Mouse (Mus musculus) lung, embryonic 14.5 days (tissue): ENCODE measurements around the gene Cacna1i. TPM values are rescaled to one million over a fixed set of nuclear protein-coding genes. Genes with fewer than 3 reads are reported as not detected.
A peak's percentile ranks its signal among the peaks of the same experiment; 100 is the strongest.

Experiments used
- ATAC-seq: fragments of 200-750 bp; cut with Nextera tagmentation; 2 replicates; pipeline ENCODE4 v1.8.0; 2017; ENCODE audit warnings: mild to moderate bottlenecking, moderate TSS enrichment, moderate library complexity; ENCODE audit not compliant: insufficient read depth
- DNase-seq: peaks from one replicate; pipeline ENCODE4 v3.0.0-alpha.2; 2015
- H3K27ac ChIP-seq: fragments of 300-500 bp; sonication (generic); 2 replicates; pipeline ENCODE4 v1.5.1; 2014; ENCODE audit warnings: low read depth, mild to moderate bottlenecking, moderate library complexity
- H3K27me3 ChIP-seq: fragments of 300-500 bp; sonication (generic); 2 replicates; pipeline ENCODE4 v1.6.1; 2014; ENCODE audit warnings: low read length, control low read depth; ENCODE audit not compliant: insufficient read depth
- H3K36me3 ChIP-seq: fragments of 300-500 bp; sonication (generic); 2 replicates; pipeline ENCODE4 v1.6.1; 2014; ENCODE audit warnings: control low read depth; ENCODE audit not compliant: insufficient read depth
- H3K4me1 ChIP-seq: fragments of 300-500 bp; sonication (generic); 2 replicates; pipeline ENCODE4 v1.6.1; 2014; ENCODE audit warnings: antibody characterized with exemption, control low read depth; ENCODE audit not compliant: insufficient read depth
- H3K4me2 ChIP-seq: fragments of 300-500 bp; sonication (generic); 2 replicates; pipeline ENCODE4 v1.6.1; 2014; ENCODE audit warnings: mild to moderate bottlenecking
- H3K4me3 ChIP-seq: fragments of 300-500 bp; sonication (generic); 2 replicates; pipeline ENCODE4 v1.5.1; 2014; ENCODE audit warnings: low read depth, low read length
- H3K9ac ChIP-seq: fragments of 300-500 bp; sonication (generic); 2 replicates; pipeline ENCODE4 v1.6.1; 2014
- H3K9me3 ChIP-seq: fragments of 300-500 bp; sonication (generic); 2 replicates; pipeline ENCODE4 v1.6.1; 2016; ENCODE audit warnings: low read depth, low read length, control low read depth
- CTCF ChIP-seq: IDR thresholded peaks from 2 replicates; pipeline ENCODE4 v1.5.1; 2016; ENCODE audit warnings: antibody characterized with exemption, low read depth
- whole genome bisulfite sequencing: fragments of 180-500 bp; shearing (Covaris S2); extraction: QIAGEN DNeasy Blood & Tissue Kit; methylation state at CpG from one replicate; pipeline ENCODE4 v1.1.7; 2014; 5-methylcytosine and 5-hydroxymethylcytosine counted together
- polyA plus RNA-seq: library from polyadenylated mRNA; unstranded; fragments of >200 nt; fragmentation: Nextera tagmentation; extraction: Ambion mirVana; gene quantifications from 2 replicates; pipeline ENCODE4 v1.2.1, GENCODE M21; 2014

Cacna1i gene
- polyA plus RNA-seq, 1 experiment from 2014 or later = not detected

DNA sequence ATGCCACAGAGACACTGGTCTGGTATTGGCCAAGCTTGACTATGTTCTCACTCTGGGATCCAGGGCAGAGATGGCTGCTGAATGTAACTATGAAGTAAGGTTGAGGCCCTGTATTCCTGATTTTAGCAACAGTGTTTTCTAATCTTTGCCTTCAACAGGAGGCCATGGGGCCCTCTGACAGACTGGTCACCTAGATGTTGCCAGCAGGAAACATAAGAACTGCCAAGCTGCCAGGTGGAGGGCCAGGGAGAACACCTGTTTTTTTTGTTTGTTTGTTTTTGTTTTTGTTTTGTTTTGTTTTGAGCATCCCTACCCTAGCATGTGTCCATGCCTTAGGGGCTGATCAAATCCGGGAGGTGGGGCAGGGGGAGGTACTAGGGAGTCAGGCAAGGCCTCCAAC lies 112.4 kb downstream of the Cacna1i start:
- TF ChIP-seq CTCF = no peak
- ATAC-seq = no peak
- Histone ChIP-seq H3K27ac (no peak overlapping the region), H3K27me3 (no peaks in the 10 kb centered on the region), H3K4me2 (no peak overlapping the region), H3K36me3 (no peaks in the 10 kb centered on the region), H3K9ac (no peak overlapping the region), H3K4me3 (no peak overlapping the region), H3K4me1 (no peaks in the 10 kb centered on the region), H3K9me3 (no peaks in the 10 kb centered on the region)
- DNase-seq = no peak
- WGBS = 81% methylated on average over 1 of the region's 1 CpGs

DNA sequence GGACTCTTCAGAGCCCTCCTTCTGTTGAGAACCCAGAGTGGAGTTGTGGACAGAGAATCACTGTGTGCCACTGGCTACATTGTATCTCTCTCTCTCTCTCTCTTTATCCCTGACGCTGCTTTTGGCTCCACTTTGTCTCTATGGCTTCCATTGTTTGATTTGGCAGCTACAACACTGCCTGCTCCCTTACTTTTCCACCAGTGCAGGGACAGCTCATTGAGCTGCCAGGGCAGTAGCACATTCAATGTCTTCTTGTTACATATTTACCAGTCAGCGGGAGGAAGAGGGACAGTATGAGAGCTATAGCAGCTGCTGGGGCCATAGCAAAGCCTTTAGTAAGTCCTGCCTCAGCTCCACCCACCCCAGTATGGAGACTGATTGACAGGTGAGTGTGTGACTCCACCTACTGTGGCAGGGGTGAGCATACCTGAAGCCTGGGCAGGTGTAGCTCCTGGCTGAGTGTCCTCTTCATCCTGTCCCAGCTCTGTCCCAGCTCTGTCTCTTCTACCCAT lies 114.4 kb downstream of the Cacna1i start:
- no peak for TF ChIP-seq CTCF
- Histone ChIP-seq H3K9ac (no peak overlapping the region), H3K4me3 (no peak overlapping the region), H3K4me2 (no peak overlapping the region), H3K27ac (no peak overlapping the region), H3K27me3 (no peaks in the 10 kb centered on the region), H3K4me1 (no peaks in the 10 kb centered on the region), H3K36me3 (no peaks in the 10 kb centered on the region), H3K9me3 (no peaks in the 10 kb centered on the region)
- 30% methylated on average over 2 of the region's 2 CpGs for WGBS
- ATAC-seq = no peak
- DNase-seq = no peak

DNA sequence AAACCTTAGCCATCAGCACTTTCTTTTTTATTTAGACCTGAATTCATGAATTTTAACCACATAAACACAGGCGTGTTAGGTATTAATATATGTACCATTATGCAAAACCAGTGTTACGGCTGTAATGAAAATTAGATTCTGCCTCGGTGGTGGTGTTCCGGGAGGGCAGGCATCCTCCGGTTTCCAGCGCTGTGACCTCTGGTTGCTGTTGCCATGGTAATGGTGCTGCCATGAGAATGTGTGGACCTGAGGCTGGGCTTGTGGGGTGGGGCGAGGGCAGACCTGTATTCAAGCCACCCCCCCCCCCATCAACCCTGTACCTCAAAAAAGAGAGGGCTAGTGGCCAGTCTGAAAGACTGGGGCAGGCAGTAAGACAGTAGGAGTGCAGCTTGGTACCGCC lies 114.9 kb downstream of the Cacna1i start:
- no peaks in the 10 kb centered on the region for H3K9me3 ChIP-seq
- no peak overlapping the region for H3K4me3 ChIP-seq
- WGBS = 76% methylated on average over 8 of the region's 8 CpGs
- no peak overlapping the region for H3K9ac ChIP-seq
- no peak for DNase-seq
- H3K4me2 ChIP-seq = no peak overlapping the region
- no peaks in the 10 kb centered on the region for H3K27me3 ChIP-seq
- H3K27ac ChIP-seq = no peak overlapping the region
- no peaks in the 10 kb centered on the region for H3K4me1 ChIP-seq
- H3K36me3 ChIP-seq = no peaks in the 10 kb centered on the region
- no peak for TF ChIP-seq CTCF
- no peak for ATAC-seq

DNA sequence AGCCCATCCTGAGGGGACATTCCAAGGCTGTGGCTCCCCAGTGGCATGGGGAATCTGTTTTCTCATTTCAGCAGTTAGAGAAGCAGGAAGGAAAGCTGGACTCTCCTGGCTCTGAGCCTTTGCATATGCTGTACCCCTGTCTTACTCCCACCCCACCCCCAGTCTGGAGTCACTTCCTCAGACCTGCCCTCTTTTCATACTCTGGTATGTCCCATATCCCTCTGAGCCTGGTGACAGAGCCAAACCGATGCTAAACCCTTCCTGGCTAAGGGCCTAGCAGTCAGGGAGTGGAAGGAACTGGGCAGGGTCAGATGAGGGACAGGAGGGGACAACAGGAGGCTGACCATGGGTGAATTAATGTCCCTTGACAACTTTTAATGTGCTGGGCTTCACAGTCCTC lies 120.8 kb downstream of the Cacna1i start:
- Histone ChIP-seq H3K9ac (no peak overlapping the region), H3K27me3 (no peaks in the 10 kb centered on the region), H3K27ac (no peak overlapping the region), H3K4me3 (no peak overlapping the region), H3K4me1 (no peaks in the 10 kb centered on the region), H3K4me2 (no peak overlapping the region), H3K36me3 (no peaks in the 10 kb centered on the region), H3K9me3 (no peaks in the 10 kb centered on the region)
- DNase-seq = peak; percentile 52
- peak; percentile 82; the same call in 1 of the 2 replicates for ATAC-seq
- 18% methylated on average over 1 of the region's 1 CpGs for WGBS
- TF ChIP-seq CTCF = no peak

DNA sequence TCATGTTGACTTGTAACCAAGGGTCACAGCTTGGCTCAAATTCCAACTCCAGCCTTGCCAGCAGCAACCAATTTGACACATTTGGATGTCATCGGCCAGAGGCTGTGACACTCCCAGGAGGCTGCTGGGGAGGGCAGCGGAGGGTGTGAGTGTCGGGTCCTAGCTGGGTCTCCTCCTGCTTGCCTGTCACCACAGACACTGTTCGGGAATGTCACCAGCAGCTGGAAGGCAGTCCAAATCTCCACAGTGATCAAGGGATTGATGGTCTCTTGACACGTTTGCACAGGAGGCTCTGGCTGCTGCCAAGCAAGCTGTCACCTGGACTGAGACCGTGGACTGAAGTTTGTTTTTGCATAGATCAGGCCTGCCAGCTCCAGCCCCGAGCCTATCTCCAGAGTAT lies 123.6 kb downstream of the Cacna1i start:
- no peak for TF ChIP-seq CTCF
- WGBS = 41% methylated on average over 7 of the region's 7 CpGs
- H3K9ac ChIP-seq = no peak overlapping the region
- no peak overlapping the region for H3K27ac ChIP-seq
- H3K27me3 ChIP-seq = no peaks in the 10 kb centered on the region
- ATAC-seq = no peak
- H3K4me2 ChIP-seq = no peak overlapping the region
- H3K4me3 ChIP-seq = no peak overlapping the region
- H3K9me3 ChIP-seq = no peaks in the 10 kb centered on the region
- no peaks in the 10 kb centered on the region for H3K4me1 ChIP-seq
- DNase-seq = no peak
- H3K36me3 ChIP-seq = no peaks in the 10 kb centered on the region

DNA sequence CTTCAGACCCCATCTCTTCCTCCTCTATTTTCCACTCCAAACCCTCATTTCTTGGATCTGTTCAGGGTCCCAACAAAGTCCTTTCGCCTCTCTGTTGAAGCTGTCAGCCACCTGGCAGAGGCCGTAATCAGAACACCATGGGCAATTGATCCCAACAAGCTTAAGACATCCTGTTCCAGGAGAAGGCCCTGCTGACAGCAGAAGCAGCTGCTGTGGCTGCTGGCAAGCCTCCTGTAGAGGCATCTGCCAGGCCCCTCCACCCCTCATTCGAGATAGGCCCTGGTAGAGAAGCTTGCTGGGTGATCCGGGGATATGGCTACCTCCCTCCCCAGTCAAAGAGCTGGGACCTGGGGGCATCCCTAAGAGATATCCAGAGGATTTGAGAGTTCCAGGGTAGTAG lies 126.0 kb downstream of the Cacna1i start:
- Histone ChIP-seq H3K36me3 (no peaks in the 10 kb centered on the region), H3K9ac (no peak overlapping the region), H3K4me2 (no peak overlapping the region), H3K27ac (no peak overlapping the region), H3K4me1 (no peaks in the 10 kb centered on the region), H3K4me3 (no peak overlapping the region), H3K27me3 (no peaks in the 10 kb centered on the region), H3K9me3 (no peaks in the 10 kb centered on the region)
- DNase-seq = no peak
- ATAC-seq = no peak
- 73% methylated on average over 4 of the region's 4 CpGs for WGBS
- no peak for TF ChIP-seq CTCF

DNA sequence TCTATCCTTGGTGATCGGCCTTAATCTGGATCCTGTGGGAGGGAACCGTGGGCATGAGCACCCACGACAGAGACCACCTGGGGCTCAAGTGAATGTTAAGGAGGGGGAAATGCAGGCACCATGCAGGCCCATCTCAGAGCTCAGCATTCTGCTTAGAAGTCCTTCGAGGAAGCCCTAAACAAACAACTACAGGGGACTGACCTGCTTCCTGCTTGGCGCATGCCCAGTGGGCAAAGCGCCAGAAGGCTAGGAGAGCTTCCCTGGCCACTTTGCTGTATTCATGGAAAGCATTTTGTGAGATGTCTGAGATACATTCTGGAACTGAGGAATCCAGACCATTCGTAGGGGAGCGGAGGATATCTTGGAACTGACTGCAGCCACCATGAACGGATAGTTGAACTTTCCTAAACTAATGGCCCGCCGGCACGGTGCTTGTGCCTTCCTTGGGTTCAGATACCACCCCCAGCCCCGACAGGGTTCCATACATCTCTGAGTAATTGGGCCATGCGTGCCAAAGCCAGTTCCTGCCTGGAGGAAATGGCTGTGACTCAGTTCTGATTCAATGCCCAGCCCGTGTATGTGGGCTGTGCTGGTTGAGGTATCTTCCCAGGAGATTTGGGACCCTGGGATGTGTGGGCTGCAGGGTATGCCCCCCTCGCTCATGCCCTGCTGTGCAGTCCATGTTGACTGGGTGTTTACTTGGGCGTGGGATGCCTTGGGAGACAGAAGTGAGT lies 127.1 kb downstream of the Cacna1i start:
- H3K27ac ChIP-seq = no peak overlapping the region
- ATAC-seq = no peak

More for the DNA sequence above, 127.1 kb downstream of the Cacna1i start:
- no peaks in the 10 kb centered on the region for H3K4me1 ChIP-seq
- no peak overlapping the region for H3K4me3 ChIP-seq
- DNase-seq = peak; percentile 80
- H3K36me3 ChIP-seq = no peaks in the 10 kb centered on the region
- H3K4me2 ChIP-seq = no peak overlapping the region
- WGBS = 66% methylated on average over 17 of the region's 17 CpGs
- no peaks in the 10 kb centered on the region for H3K9me3 ChIP-seq
- no peaks in the 10 kb centered on the region for H3K27me3 ChIP-seq
- TF ChIP-seq CTCF = no peak
- no peak overlapping the region for H3K9ac ChIP-seq
